Mouse (Mus musculus): ENCODE data around the gene Agbl5.

Gene Agbl5

GRCm38 (mm10) chr5:30950922-30951321 is 62.4 kb downstream of the Agbl5 start:
- no peak for DNase-seq (ENCODE audit: low read depth, low spot score)

- no peak for DNase-seq (ENCODE audit: low read depth, low spot score)
Measured at GRCm38 (mm10) chr5:30951706-30952105, 63.2 kb downstream of the Agbl5 start.

- DNase-seq (ENCODE audit: low read depth, low spot score), result no peak
Measured at GRCm38 (mm10) chr5:30952551-30952950, 64.1 kb downstream of the Agbl5 start.

- no peak for DNase-seq (ENCODE audit: low read depth, low spot score)
Measured at GRCm38 (mm10) chr5:30954065-30954464, 65.6 kb downstream of the Agbl5 start.

- DNase-seq (ENCODE audit: low read depth, low spot score), result no peak
Measured at GRCm38 (mm10) chr5:30954556-30954955, 66.1 kb downstream of the Agbl5 start.

GRCm38 (mm10) chr5:30955751-30956150 is 67.3 kb downstream of the Agbl5 start:
- no peak for DNase-seq (ENCODE audit: low read depth, low spot score)

All from telencephalon, adult 2 months (tissue).